Mouse (Mus musculus): ENCODE results near the gene Gpr19. TPM values are rescaled to one million over a fixed set of nuclear protein-coding genes. Genes with fewer than 3 reads are reported as not detected.

Gpr19 gene
- polyA plus RNA-seq, 1 experiment from 2014 or later = 8.6 TPM

Other genes starting within 250 kb of the Gpr19 start
- 14.2 and 16.6 TPM in 2 replicates for gene Dusp16, start 106.0 kb downstream of the Gpr19 start, polyA plus RNA-seq (2015; fragmentation: Nextera tagmentation; extraction: Ambion mirVana)
- 1.6 and 1.8 TPM in 2 replicates for gene Crebl2, start 68.4 kb downstream of the Gpr19 start, polyA plus RNA-seq (2015; fragmentation: Nextera tagmentation; extraction: Ambion mirVana)
- 14.4 and 17.4 TPM in 2 replicates for gene Cdkn1b, start 21.8 kb upstream of the Gpr19 start, polyA plus RNA-seq (2015; fragmentation: Nextera tagmentation; extraction: Ambion mirVana)
- gene Apold1, start 83.1 kb upstream of the Gpr19 start, polyA plus RNA-seq (2015; fragmentation: Nextera tagmentation; extraction: Ambion mirVana) = 6.8 and 7.8 TPM in 2 replicates
- 62.9 and 70.6 TPM in 2 replicates for gene Ddx47, start 113.0 kb upstream of the Gpr19 start, polyA plus RNA-seq (2015; fragmentation: Nextera tagmentation; extraction: Ambion mirVana)
- 5.1 TPM in 2 replicates for gene Gprc5a, start 167.1 kb upstream of the Gpr19 start, polyA plus RNA-seq (2015; fragmentation: Nextera tagmentation; extraction: Ambion mirVana)
- gene Gprc5d, start 219.7 kb upstream of the Gpr19 start, polyA plus RNA-seq (2015; fragmentation: Nextera tagmentation; extraction: Ambion mirVana) = not detected in 2 replicates

All from heart, embryonic 13.5 days (tissue).